Mouse (Mus musculus): Measurements from ENCODE around the gene Pomgnt1. TPM values are rescaled to one million over a fixed set of nuclear protein-coding genes. Genes with fewer than 3 reads are reported as not detected.

The Pomgnt1 gene
- polyA plus RNA-seq, 1 experiment from 2014 or later, result 59.9 TPM

Other genes starting within 250 kb of the Pomgnt1 start
- gene Kncn, start 239.4 kb upstream of the Pomgnt1 start, polyA plus RNA-seq (2015; fragmentation: Nextera tagmentation; extraction: Ambion mirVana), result 0.30 and 0.42 TPM in 2 replicates
- gene 6430628N08Rik, start 233.2 kb upstream of the Pomgnt1 start, polyA plus RNA-seq (2015; fragmentation: Nextera tagmentation; extraction: Ambion mirVana), result 1.2 and 4.1 TPM in 2 replicates
- 1.6 and 2.0 TPM in 2 replicates for gene Dmbx1, start 183.9 kb upstream of the Pomgnt1 start, polyA plus RNA-seq (2015; fragmentation: Nextera tagmentation; extraction: Ambion mirVana)
- gene Faah, start 105.9 kb upstream of the Pomgnt1 start, polyA plus RNA-seq (2015; fragmentation: Nextera tagmentation; extraction: Ambion mirVana), result 10.7 and 10.8 TPM in 2 replicates
- gene Nsun4, start 70.0 kb upstream of the Pomgnt1 start, polyA plus RNA-seq (2015; fragmentation: Nextera tagmentation; extraction: Ambion mirVana), result 13.7 and 17.2 TPM in 2 replicates
- 484 and 500 TPM in 2 replicates for gene Uqcrh, start 48.8 kb upstream of the Pomgnt1 start, polyA plus RNA-seq (2015; fragmentation: Nextera tagmentation; extraction: Ambion mirVana)
- 70.9 and 72.9 TPM in 2 replicates for gene Lrrc41, start 48.6 kb upstream of the Pomgnt1 start, polyA plus RNA-seq (2015; fragmentation: Nextera tagmentation; extraction: Ambion mirVana)
- gene Rad54l, start 150 bp upstream of the Pomgnt1 start, polyA plus RNA-seq (2015; fragmentation: Nextera tagmentation; extraction: Ambion mirVana), result 7.7 and 9.2 TPM in 2 replicates
- gene Lurap1, start 27.5 kb downstream of the Pomgnt1 start, polyA plus RNA-seq (2015; fragmentation: Nextera tagmentation; extraction: Ambion mirVana), result 1.7 and 2.0 TPM in 2 replicates
- not detected in 2 replicates for gene Tspan1, start 43.8 kb downstream of the Pomgnt1 start, polyA plus RNA-seq (2015; fragmentation: Nextera tagmentation; extraction: Ambion mirVana)
- gene 1700042G07Rik, start 49.5 kb downstream of the Pomgnt1 start, polyA plus RNA-seq (2015; fragmentation: Nextera tagmentation; extraction: Ambion mirVana), result not detected in 2 replicates
- not detected in 2 replicates for gene Gm49337, start 49.5 kb downstream of the Pomgnt1 start, polyA plus RNA-seq (2015; fragmentation: Nextera tagmentation; extraction: Ambion mirVana)
- 72.3 and 78.9 TPM in 2 replicates for gene Pik3r3, start 97.8 kb downstream of the Pomgnt1 start, polyA plus RNA-seq (2015; fragmentation: Nextera tagmentation; extraction: Ambion mirVana)

Measured in neural tube, embryonic 13.5 days (tissue).